Mouse (Mus musculus) heart, adult 2 months (tissue): Measurements from ENCODE around the gene Alppl2.

ENCODE experiments used
- CTCF ChIP-seq: fragments of 200-600 bp; IDR thresholded peaks from 2 replicates; pipeline ENCODE4 v1.8.1; 2022; ENCODE audit warnings: antibody characterized with exemption, mild to moderate bottlenecking, moderate library complexity
- EP300 ChIP-seq: fragments of 200-500 bp; IDR thresholded peaks from 2 replicates; pipeline ENCODE4 v1.6.1; 2011; ENCODE audit warnings: low read depth, low read length, control low read depth; ENCODE audit not compliant: insufficient read depth
- POLR2A ChIP-seq: fragments of 200-500 bp; IDR thresholded peaks from 2 replicates; pipeline ENCODE4 v1.6.1; 2011; ENCODE audit warnings: mild to moderate bottlenecking, low read depth, low read length, control low read depth; ENCODE audit not compliant: insufficient read depth

- TF ChIP-seq CTCF (no peak), POLR2A (no peak), EP300 (no peak)
These were observed 14.2 kb upstream of the Alppl2 start for GRCm38 (mm10) chr1:87103936-87104335.
